Mouse (Mus musculus): Measurements from ENCODE around the gene Lamb2.

- TF ChIP-seq POLR2A (IDR thresholded peaks at IDR 0.05; ENCODE audit: borderline replicate concordance, low read depth, low read length) (no peak), CTCF (IDR thresholded peaks at IDR 0.05; ENCODE audit: low read depth, low read length) (no peak)
Observed at GRCm38 (mm10) chr9:108488403-108488802, 8.9 kb downstream of the Lamb2 start.
